27 mouse cellular contexts compared by ENCODE assay signal in the genomic region with DNA sequence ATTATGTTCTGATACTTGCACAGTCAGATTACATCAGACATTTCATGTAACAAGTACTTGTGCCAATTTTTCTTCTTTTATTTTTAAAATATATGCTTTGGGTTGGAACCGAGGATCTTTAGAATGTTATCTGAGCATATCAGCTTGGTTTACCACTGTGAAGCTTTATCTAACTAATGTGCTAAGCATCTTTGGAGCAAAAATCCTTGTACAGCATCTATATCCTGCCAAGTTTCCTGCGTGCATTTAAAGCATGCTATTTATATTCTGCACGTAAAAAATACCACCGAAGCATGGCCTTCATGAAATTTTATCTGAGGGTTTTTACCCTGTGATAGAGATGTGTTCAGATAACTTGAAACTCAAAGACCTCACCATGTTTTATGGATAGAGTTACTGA.
"Had no signal": no experiment of that assay in that cellular context is flagged by ENCODE, and none has a peak within 500 bp of the region (broad histone marks: within the 10 kb centered on the region; RNA-seq: fewer than 3 reads in every experiment).

No protein-coding gene starts in this region.

- H3K9me3 ChIP-seq: heart, embryonic 10.5 days; hindbrain, embryonic 12.5 days; intestine, embryonic 15.5 days; limb, embryonic 13.5 days; limb, embryonic 15.5 days; liver, embryonic 12.5 days had no signal

- H3K36me3 ChIP-seq: hindbrain, embryonic 12.5 days; liver, embryonic 12.5 days had no signal

- H3K27me3 ChIP-seq: heart, embryonic 12.5 days; hindbrain, embryonic 12.5 days; intestine, embryonic 15.5 days; limb, embryonic 13.5 days; limb, embryonic 15.5 days; liver, embryonic 12.5 days had no signal

- H3K4me3 ChIP-seq: gastrocnemius, adult 2 months; heart, embryonic 10.5 days; heart, embryonic 12.5 days; hindbrain, embryonic 10.5 days; hindbrain, embryonic 12.5 days; intestine, embryonic 15.5 days; layer of hippocampus, adult 2 months; limb, embryonic 13.5 days; limb, embryonic 15.5 days; liver, embryonic 12.5 days had no signal

- H3K27ac ChIP-seq: gastrocnemius, adult 2 months; heart, embryonic 10.5 days; hindbrain, embryonic 10.5 days; hindbrain, embryonic 12.5 days; hindbrain, embryonic 14.5 days; intestine, embryonic 15.5 days; layer of hippocampus, adult 2 months; limb, embryonic 13.5 days; limb, embryonic 15.5 days; liver, embryonic 12.5 days; liver, embryonic 14.5 days had no signal

- ATAC-seq: hindbrain, embryonic 16.5 days; inflammation-experienced regulatory T-cells, adult 6 months; intestine, embryonic 15.5 days; intestine, postnatal 0 days; liver, embryonic 12.5 days had no signal

- DNase-seq: gastrocnemius, adult 2 months; gastrocnemius, postnatal 10 days; gastrocnemius, postnatal 25 days; heart, adult 18-20 months; heart, postnatal 10 days; heart, postnatal 4 days; kidney, adult 18-20 months; kidney, adult 8-10 months; kidney, postnatal 10 days; kidney, postnatal 25 days; kidney, postnatal 4 days; layer of hippocampus, postnatal 36 days; left cerebral cortex, postnatal 4 days had no signal

- H3K4me2 ChIP-seq: heart, embryonic 12.5 days; hindbrain, embryonic 12.5 days; hindbrain, embryonic 14.5 days; intestine, embryonic 15.5 days; limb, embryonic 13.5 days; limb, embryonic 15.5 days; liver, embryonic 12.5 days had no signal

- H3K4me1 ChIP-seq: heart, embryonic 10.5 days; heart, embryonic 12.5 days; hindbrain, embryonic 10.5 days; hindbrain, embryonic 12.5 days; intestine, embryonic 15.5 days; limb, embryonic 13.5 days; limb, embryonic 15.5 days; liver, embryonic 12.5 days had no signal

- H3K9ac ChIP-seq: heart, embryonic 12.5 days; hindbrain, embryonic 12.5 days; hindbrain, embryonic 14.5 days; intestine, embryonic 15.5 days; limb, embryonic 13.5 days; limb, embryonic 15.5 days; liver, embryonic 12.5 days; liver, embryonic 14.5 days had no signal
